Mouse (Mus musculus) yolk sac, embryonic 10.5 days (tissue): Measurements from ENCODE around the gene Sec22c.

Experiments used
- DNase-seq: peaks from one replicate; pipeline ENCODE4 v3.0.0-alpha.2; 2017; ENCODE audit warnings: low spot score

The Sec22c gene

GRCm38 (mm10) chr9:121694736-121695135 lies 10.6 kb downstream of the Sec22c start:
- peak; percentile 23 for DNase-seq

GRCm38 (mm10) chr9:121690734-121691133 lies 14.6 kb downstream of the Sec22c start:
- no peak for DNase-seq

GRCm38 (mm10) chr9:121690200-121690651 lies 15.1 kb downstream of the Sec22c start:
- no peak for DNase-seq

GRCm38 (mm10) chr9:121684702-121685101 lies 20.6 kb downstream of the Sec22c start:
- no peak for DNase-seq

GRCm38 (mm10) chr9:121682037-121682680 lies 23.1 kb downstream of the Sec22c start:
- DNase-seq = no peak

GRCm38 (mm10) chr9:121681191-121681590 lies 24.1 kb downstream of the Sec22c start:
- DNase-seq = no peak

GRCm38 (mm10) chr9:121679549-121679948 lies 25.7 kb downstream of the Sec22c start:
- no peak for DNase-seq

GRCm38 (mm10) chr9:121677476-121677875 lies 27.8 kb downstream of the Sec22c start:
- no peak for DNase-seq

GRCm38 (mm10) chr9:121677069-121677468 lies 28.2 kb downstream of the Sec22c start:
- DNase-seq = no peak

GRCm38 (mm10) chr9:121675556-121675955 lies 29.7 kb downstream of the Sec22c start:
- no peak for DNase-seq

- no peak for DNase-seq
Measured at GRCm38 (mm10) chr9:121675011-121675410, 30.3 kb downstream of the Sec22c start.

- no peak for DNase-seq
Measured at GRCm38 (mm10) chr9:121673716-121674115, 31.6 kb downstream of the Sec22c start.

GRCm38 (mm10) chr9:121672311-121672710 lies 33.0 kb downstream of the Sec22c start:
- no peak for DNase-seq

GRCm38 (mm10) chr9:121671300-121671699 lies 34.0 kb downstream of the Sec22c start:
- DNase-seq = no peak

GRCm38 (mm10) chr9:121669348-121669791 lies 35.9 kb downstream of the Sec22c start:
- peak; percentile 49 for DNase-seq

GRCm38 (mm10) chr9:121667822-121668221 lies 37.5 kb downstream of the Sec22c start:
- no peak for DNase-seq

GRCm38 (mm10) chr9:121666957-121667630 lies 38.2 kb downstream of the Sec22c start:
- DNase-seq = no peak

- DNase-seq = no peak
Measured at GRCm38 (mm10) chr9:121664104-121664503, 41.2 kb downstream of the Sec22c start.

GRCm38 (mm10) chr9:121663467-121663866 lies 41.8 kb downstream of the Sec22c start:
- no peak for DNase-seq

GRCm38 (mm10) chr9:121659791-121660190 lies 45.5 kb downstream of the Sec22c start:
- DNase-seq = no peak

- no peak for DNase-seq
Measured at GRCm38 (mm10) chr9:121658248-121658647, 47.0 kb downstream of the Sec22c start.

- no peak for DNase-seq
Measured at GRCm38 (mm10) chr9:121657143-121657542, 48.1 kb downstream of the Sec22c start.

- DNase-seq = no peak
Measured at GRCm38 (mm10) chr9:121656322-121656721, 49.0 kb downstream of the Sec22c start.

GRCm38 (mm10) chr9:121653668-121654067 lies 51.6 kb downstream of the Sec22c start:
- DNase-seq = no peak
